Mouse (Mus musculus) heart, adult 11 months (tissue): ENCODE results near the gene Sncg.

ENCODE experiments used
- DNase-seq: peaks from one replicate; pipeline ENCODE4 v3.0.0; 2022

Gene Sncg

GRCm38 (mm10) chr14:34374577-34374976 is at the start of gene Sncg:
Gene Sncg, minus strand, starts transcription at chr14:34374789.
- DNase-seq: peak; percentile 90

- DNase-seq: peak; percentile 16
Observed at GRCm38 (mm10) chr14:34421078-34421477, 46.5 kb upstream of the Sncg start.

GRCm38 (mm10) chr14:34417501-34417900 is 42.9 kb upstream of the Sncg start:
- peak; percentile 78 for DNase-seq

GRCm38 (mm10) chr14:34416946-34417345 is 42.4 kb upstream of the Sncg start:
- peak; percentile 73 for DNase-seq

- DNase-seq: peak; percentile 75
Observed at GRCm38 (mm10) chr14:34412164-34412896, 37.7 kb upstream of the Sncg start.

GRCm38 (mm10) chr14:34410716-34411115 is 36.1 kb upstream of the Sncg start:
- DNase-seq: peak; percentile 80

GRCm38 (mm10) chr14:34403424-34403823 is 28.8 kb upstream of the Sncg start:
- DNase-seq: no peak

- peak; percentile 85 for DNase-seq
Observed at GRCm38 (mm10) chr14:34402871-34403270, 28.3 kb upstream of the Sncg start.

GRCm38 (mm10) chr14:34401135-34401534 is 26.5 kb upstream of the Sncg start:
- peak; percentile 92 for DNase-seq

GRCm38 (mm10) chr14:34400021-34400420 is 25.4 kb upstream of the Sncg start:
- DNase-seq: peak; percentile 85

GRCm38 (mm10) chr14:34399301-34399700 is 24.7 kb upstream of the Sncg start:
- peak; percentile 70 for DNase-seq

GRCm38 (mm10) chr14:34398901-34399300 is 24.3 kb upstream of the Sncg start:
- DNase-seq: peak; percentile 90

GRCm38 (mm10) chr14:34397871-34398270 is 23.3 kb upstream of the Sncg start:
- peak; percentile 63 for DNase-seq

- DNase-seq: peak; percentile 86
Observed at GRCm38 (mm10) chr14:34393295-34393694, 18.7 kb upstream of the Sncg start.

GRCm38 (mm10) chr14:34382921-34383704 is 8.5 kb upstream of the Sncg start:
- DNase-seq: peak; percentile 89

GRCm38 (mm10) chr14:34378560-34379331 is 4.2 kb upstream of the Sncg start:
- peak; percentile 99 for DNase-seq

GRCm38 (mm10) chr14:34377121-34377520 is 2.5 kb upstream of the Sncg start:
- DNase-seq: peak; percentile 96

GRCm38 (mm10) chr14:34375941-34376340 is 1.4 kb upstream of the Sncg start:
- peak; percentile 89 for DNase-seq

GRCm38 (mm10) chr14:34375415-34375904 is 871 bp upstream of the Sncg start, which contains the start of gene Mmrn2:
Gene Mmrn2, plus strand, starts transcription at chr14:34375465.
- DNase-seq: peak; percentile 92

- peak; percentile 91 for DNase-seq
Observed at GRCm38 (mm10) chr14:34373581-34373980, 1.0 kb downstream of the Sncg start.

GRCm38 (mm10) chr14:34372646-34373045 is 1.9 kb downstream of the Sncg start:
- DNase-seq: peak; percentile 95

- DNase-seq: peak; percentile 89
Observed at GRCm38 (mm10) chr14:34371763-34372162, 2.8 kb downstream of the Sncg start.

GRCm38 (mm10) chr14:34370921-34371320 is 3.7 kb downstream of the Sncg start:
- DNase-seq: peak; percentile 91
